Mouse (Mus musculus): ENCODE results near the gene Capn11. TPM values are rescaled to one million over a fixed set of nuclear protein-coding genes. Genes with fewer than 3 reads are reported as not detected.

Gene Capn11
- polyA plus RNA-seq, 1 experiment from 2014 or later, result 0.41 TPM

- Histone ChIP-seq H3K36me3 (ENCODE audit: control insufficient read depth, insufficient read depth) (peaks cover 21% of the 10 kb centered on the region), H3K9me3 (replicated peaks; ENCODE audit: control insufficient read depth, low read length) (no peaks in the 10 kb centered on the region), H3K27ac (ENCODE audit: low read length) (peak overlapping the region; percentile 95), H3K9ac (ENCODE audit: low read depth, low read length) (peak overlapping the region; percentile 91), H3K4me3 (ENCODE audit: low read depth, low read length) (peak overlapping the region; percentile 92), H3K4me2 (ENCODE audit: low read depth, low read length) (peak overlapping the region; percentile 99), H3K27me3 (ENCODE audit: control insufficient read depth, insufficient read depth, low read depth, low read length) (no peaks in the 10 kb centered on the region), H3K4me1 (ENCODE audit: control insufficient read depth, low read depth, low read length) (peaks cover 62% of the 10 kb centered on the region)
- peak; percentile 83 for ATAC-seq (ENCODE audit: low read depth)
- 13% methylated on average over 8 of the region's 8 CpGs for WGBS (ENCODE audit: insufficient replicate concordance)
These were observed 65.6 kb downstream of the Capn11 start for GRCm38 (mm10) chr17:45593479-45593878.

DNA sequence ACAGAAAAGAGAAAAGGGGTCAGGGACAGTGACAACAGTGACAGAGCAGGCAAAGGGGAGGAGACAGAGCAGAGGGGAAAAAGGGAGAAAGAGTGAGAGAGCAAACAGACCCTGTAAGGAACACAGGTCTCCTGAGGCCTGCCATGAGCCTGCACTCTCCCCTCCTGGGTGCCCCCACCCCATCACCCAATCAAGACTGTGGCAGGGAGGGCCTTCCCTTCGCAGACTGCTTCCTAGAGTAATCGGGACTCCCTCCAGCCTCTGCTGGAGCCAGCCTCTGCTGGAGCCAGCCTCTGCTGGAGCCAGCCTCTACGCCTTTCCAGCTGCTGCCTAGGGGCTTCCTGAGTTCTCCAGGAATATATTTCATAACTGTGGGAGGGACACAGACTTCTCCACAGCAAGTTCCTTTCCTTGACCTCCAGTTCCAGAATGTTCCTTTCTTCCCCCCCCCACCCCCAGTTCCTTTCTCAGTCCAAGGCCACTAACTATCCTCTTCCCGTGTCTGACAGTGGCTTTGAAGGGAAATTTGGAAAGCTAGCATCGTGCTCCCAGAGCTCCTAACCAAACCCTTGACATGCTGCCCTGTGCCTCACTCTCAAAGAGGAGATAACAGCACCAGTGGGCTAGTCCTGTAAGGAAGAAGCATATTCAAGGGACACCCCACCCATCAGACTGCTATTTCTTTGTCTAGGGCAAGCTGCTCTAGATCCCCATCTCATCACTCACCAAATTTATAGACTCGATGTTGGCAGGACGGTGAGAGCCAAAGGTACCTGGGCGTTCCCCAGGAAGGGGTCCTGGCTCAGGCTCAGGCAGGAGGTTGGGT lies 66.3 kb downstream of the Capn11 start:
- Histone ChIP-seq H3K27me3 (ENCODE audit: control insufficient read depth, insufficient read depth, low read depth, low read length) (no peaks in the 10 kb centered on the region), H3K9me3 (replicated peaks; ENCODE audit: control insufficient read depth, low read length) (no peaks in the 10 kb centered on the region), H3K4me2 (ENCODE audit: low read depth, low read length) (peak overlapping the region; percentile 99), H3K4me3 (ENCODE audit: low read depth, low read length) (peak overlapping the region; percentile 92), H3K27ac (ENCODE audit: low read length) (peak overlapping the region; percentile 95), H3K9ac (ENCODE audit: low read depth, low read length) (peak overlapping the region; percentile 91), H3K4me1 (ENCODE audit: control insufficient read depth, low read depth, low read length) (peaks cover 57% of the 10 kb centered on the region), H3K36me3 (ENCODE audit: control insufficient read depth, insufficient read depth) (peaks cover 26% of the 10 kb centered on the region)
- 23% methylated on average over 8 of the region's 8 CpGs for WGBS (ENCODE audit: insufficient replicate concordance)
- peak; percentile 45 for ATAC-seq (ENCODE audit: low read depth)

DNA sequence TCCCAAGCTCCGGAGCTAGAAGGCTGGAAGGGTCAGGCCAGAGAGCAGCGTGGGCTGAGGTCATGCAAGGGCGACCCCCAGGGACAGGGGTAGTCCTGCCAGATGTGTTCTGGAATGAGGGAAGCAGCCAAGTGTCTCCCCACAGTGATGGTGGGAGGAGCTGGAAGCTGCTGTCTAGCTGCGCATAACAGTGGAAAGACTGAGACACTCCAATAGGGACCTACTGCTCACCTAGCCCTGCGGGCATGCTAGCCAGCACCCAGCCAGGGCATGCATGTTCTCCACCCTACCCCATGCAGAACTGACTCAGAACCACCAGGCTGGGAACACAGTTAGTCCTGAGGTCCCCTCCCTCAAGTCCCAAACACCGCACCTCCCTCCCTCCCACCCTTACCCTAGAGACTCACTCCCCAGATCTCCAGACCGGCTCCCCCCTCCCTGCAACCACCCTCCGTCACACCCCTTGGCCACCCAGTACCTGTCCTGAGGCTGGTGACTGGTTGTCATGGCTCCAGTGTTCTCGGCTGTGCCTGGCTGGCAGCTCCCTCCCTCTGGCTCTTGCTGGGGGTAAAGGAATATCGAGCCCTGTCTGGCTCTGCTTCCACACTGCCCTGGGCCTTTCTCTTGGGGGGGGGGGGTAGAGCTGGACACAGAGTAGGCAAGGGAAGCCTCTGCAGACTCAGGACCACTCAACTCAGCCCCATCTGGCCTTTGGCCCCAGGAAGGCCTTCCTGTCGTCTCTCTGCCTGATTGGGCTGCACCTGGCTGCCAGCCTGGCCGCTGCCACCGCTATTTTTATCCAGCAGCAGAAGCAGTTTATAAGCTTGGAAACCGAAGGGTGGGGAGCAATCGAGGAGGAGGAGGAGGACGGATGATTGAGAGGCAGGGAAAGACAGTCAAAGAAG lies 67.2 kb downstream of the Capn11 start:
- Histone ChIP-seq H3K9me3 (replicated peaks; ENCODE audit: control insufficient read depth, low read length) (no peaks in the 10 kb centered on the region), H3K27me3 (ENCODE audit: control insufficient read depth, insufficient read depth, low read depth, low read length) (no peaks in the 10 kb centered on the region), H3K4me3 (ENCODE audit: low read depth, low read length) (peak overlapping the region; percentile 92), H3K36me3 (ENCODE audit: control insufficient read depth, insufficient read depth) (peaks cover 34% of the 10 kb centered on the region), H3K4me2 (ENCODE audit: low read depth, low read length) (peak overlapping the region; percentile 99), H3K4me1 (ENCODE audit: control insufficient read depth, low read depth, low read length) (peaks cover 52% of the 10 kb centered on the region), H3K27ac (ENCODE audit: low read length) (peak overlapping the region; percentile 95), H3K9ac (ENCODE audit: low read depth, low read length) (peak overlapping the region; percentile 91)
- WGBS (ENCODE audit: insufficient replicate concordance), result 54% methylated on average over 16 of the region's 16 CpGs
- no peak for ATAC-seq (ENCODE audit: low read depth)

DNA sequence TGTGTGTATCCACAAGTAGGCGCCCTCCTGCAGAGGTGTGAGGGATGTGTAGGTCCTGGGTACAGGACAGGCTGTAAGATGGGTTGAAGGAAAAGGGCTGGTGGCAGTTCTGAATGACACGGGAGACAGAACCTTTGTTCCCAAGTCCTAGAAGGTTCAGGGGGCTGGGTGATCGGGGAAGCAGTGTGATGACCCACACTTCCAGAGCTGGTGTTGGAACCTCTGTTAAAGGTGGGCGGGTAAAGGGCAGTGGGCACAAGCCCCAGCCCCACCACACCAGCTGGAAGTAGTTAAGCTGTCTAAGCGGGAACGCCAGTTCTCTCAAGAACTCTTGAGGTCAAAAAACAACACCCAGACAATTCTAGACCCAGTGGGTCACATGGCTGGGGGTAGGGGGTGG lies 68.7 kb downstream of the Capn11 start:
- 89% methylated on average over 6 of the region's 6 CpGs for WGBS (ENCODE audit: insufficient replicate concordance)
- Histone ChIP-seq H3K27me3 (ENCODE audit: control insufficient read depth, insufficient read depth, low read depth, low read length) (no peaks in the 10 kb centered on the region), H3K4me3 (ENCODE audit: low read depth, low read length) (no peak overlapping the region), H3K9me3 (replicated peaks; ENCODE audit: control insufficient read depth, low read length) (no peaks in the 10 kb centered on the region), H3K9ac (ENCODE audit: low read depth, low read length) (no peak overlapping the region), H3K36me3 (ENCODE audit: control insufficient read depth, insufficient read depth) (peaks cover 47% of the 10 kb centered on the region), H3K27ac (ENCODE audit: low read length) (no peak overlapping the region), H3K4me1 (ENCODE audit: control insufficient read depth, low read depth, low read length) (peaks cover 38% of the 10 kb centered on the region), H3K4me2 (ENCODE audit: low read depth, low read length) (no peak overlapping the region)
- no peak for ATAC-seq (ENCODE audit: low read depth)

GRCm38 (mm10) chr17:45589844-45590243 lies 69.3 kb downstream of the Capn11 start:
- H3K27me3 ChIP-seq (ENCODE audit: control insufficient read depth, insufficient read depth, low read depth, low read length), result no peaks in the 10 kb centered on the region
- H3K27ac ChIP-seq (ENCODE audit: low read length), result no peak overlapping the region
- H3K4me1 ChIP-seq (ENCODE audit: control insufficient read depth, low read depth, low read length), result peaks cover 40% of the 10 kb centered on the region
- H3K4me2 ChIP-seq (ENCODE audit: low read depth, low read length), result no peak overlapping the region
- no peak for ATAC-seq (ENCODE audit: low read depth)
- no peaks in the 10 kb centered on the region for H3K9me3 ChIP-seq (replicated peaks; ENCODE audit: control insufficient read depth, low read length)
- 86% methylated on average over 8 of the region's 8 CpGs for WGBS (ENCODE audit: insufficient replicate concordance)
- no peak overlapping the region for H3K4me3 ChIP-seq (ENCODE audit: low read depth, low read length)
- H3K36me3 ChIP-seq (ENCODE audit: control insufficient read depth, insufficient read depth), result peaks cover 53% of the 10 kb centered on the region
- H3K9ac ChIP-seq (ENCODE audit: low read depth, low read length), result no peak overlapping the region

DNA sequence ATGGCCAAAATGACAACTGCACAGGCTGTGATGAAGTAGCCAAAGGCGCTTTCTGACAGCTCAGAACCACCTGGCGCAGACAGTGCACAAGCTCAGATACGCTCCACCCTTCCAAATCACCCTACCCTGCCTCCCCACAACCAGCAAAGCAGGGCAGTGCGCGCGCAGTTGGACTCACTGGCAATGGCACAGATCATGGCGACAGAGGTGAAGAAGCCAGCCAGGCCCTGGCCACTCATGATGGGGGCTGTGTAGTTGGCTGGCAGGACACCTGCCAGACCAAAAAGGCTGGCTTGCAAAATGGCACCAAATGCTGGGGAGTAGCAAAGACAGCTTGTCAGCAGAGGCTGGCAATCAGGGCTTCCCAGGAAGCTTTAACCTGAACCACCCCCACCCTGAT lies 69.9 kb downstream of the Capn11 start:
- Histone ChIP-seq H3K4me1 (ENCODE audit: control insufficient read depth, low read depth, low read length) (peaks cover 41% of the 10 kb centered on the region), H3K27ac (ENCODE audit: low read length) (no peak overlapping the region), H3K9ac (ENCODE audit: low read depth, low read length) (no peak overlapping the region), H3K36me3 (ENCODE audit: control insufficient read depth, insufficient read depth) (peaks cover 59% of the 10 kb centered on the region), H3K27me3 (ENCODE audit: control insufficient read depth, insufficient read depth, low read depth, low read length) (no peaks in the 10 kb centered on the region), H3K9me3 (replicated peaks; ENCODE audit: control insufficient read depth, low read length) (no peaks in the 10 kb centered on the region), H3K4me2 (ENCODE audit: low read depth, low read length) (no peak overlapping the region), H3K4me3 (ENCODE audit: low read depth, low read length) (no peak overlapping the region)
- no peak for ATAC-seq (ENCODE audit: low read depth)
- WGBS (ENCODE audit: insufficient replicate concordance), result 96% methylated on average over 7 of the region's 7 CpGs

GRCm38 (mm10) chr17:45588370-45588769 lies 70.8 kb downstream of the Capn11 start:
- Histone ChIP-seq H3K4me2 (ENCODE audit: low read depth, low read length) (no peak overlapping the region), H3K27ac (ENCODE audit: low read length) (no peak overlapping the region), H3K4me1 (ENCODE audit: control insufficient read depth, low read depth, low read length) (peaks cover 42% of the 10 kb centered on the region), H3K36me3 (ENCODE audit: control insufficient read depth, insufficient read depth) (peaks cover 59% of the 10 kb centered on the region), H3K9me3 (replicated peaks; ENCODE audit: control insufficient read depth, low read length) (no peaks in the 10 kb centered on the region), H3K4me3 (ENCODE audit: low read depth, low read length) (no peak overlapping the region), H3K27me3 (ENCODE audit: control insufficient read depth, insufficient read depth, low read depth, low read length) (no peaks in the 10 kb centered on the region), H3K9ac (ENCODE audit: low read depth, low read length) (no peak overlapping the region)
- 82% methylated on average over 7 of the region's 7 CpGs for WGBS (ENCODE audit: insufficient replicate concordance)
- ATAC-seq (ENCODE audit: low read depth), result no peak

- no peaks in the 10 kb centered on the region for H3K9me3 ChIP-seq (replicated peaks; ENCODE audit: control insufficient read depth, low read length)
- H3K4me3 ChIP-seq (ENCODE audit: low read depth, low read length), result no peak overlapping the region
- ATAC-seq (ENCODE audit: low read depth), result no peak
- 90% methylated on average over 3 of the region's 3 CpGs for WGBS (ENCODE audit: insufficient replicate concordance)
- H3K27me3 ChIP-seq (ENCODE audit: control insufficient read depth, insufficient read depth, low read depth, low read length), result no peaks in the 10 kb centered on the region
- H3K36me3 ChIP-seq (ENCODE audit: control insufficient read depth, insufficient read depth), result peaks cover 59% of the 10 kb centered on the region
- peaks cover 42% of the 10 kb centered on the region for H3K4me1 ChIP-seq (ENCODE audit: control insufficient read depth, low read depth, low read length)
- no peak overlapping the region for H3K27ac ChIP-seq (ENCODE audit: low read length)
- H3K4me2 ChIP-seq (ENCODE audit: low read depth, low read length), result no peak overlapping the region
- no peak overlapping the region for H3K9ac ChIP-seq (ENCODE audit: low read depth, low read length)
These were observed 72.7 kb downstream of the Capn11 start for GRCm38 (mm10) chr17:45586449-45586837.
